Mouse (Mus musculus) mesoderm, embryonic 11.5 days (tissue): ENCODE results near the gene A630076J17Rik.

Source experiments
- DNase-seq: peaks from one replicate; pipeline ENCODE4 v3.0.0-alpha.2; 2012; ENCODE audit warnings: low read depth, low spot score

The A630076J17Rik gene

GRCm38 (mm10) chr3:107230527-107230926 lies at the start of gene A630076J17Rik:
Gene A630076J17Rik (plus strand): TSS chr3:107230614.
- DNase-seq: no peak

- DNase-seq: no peak
Observed at GRCm38 (mm10) chr3:107180860-107181259, 49.6 kb upstream of the A630076J17Rik start.

DNA sequence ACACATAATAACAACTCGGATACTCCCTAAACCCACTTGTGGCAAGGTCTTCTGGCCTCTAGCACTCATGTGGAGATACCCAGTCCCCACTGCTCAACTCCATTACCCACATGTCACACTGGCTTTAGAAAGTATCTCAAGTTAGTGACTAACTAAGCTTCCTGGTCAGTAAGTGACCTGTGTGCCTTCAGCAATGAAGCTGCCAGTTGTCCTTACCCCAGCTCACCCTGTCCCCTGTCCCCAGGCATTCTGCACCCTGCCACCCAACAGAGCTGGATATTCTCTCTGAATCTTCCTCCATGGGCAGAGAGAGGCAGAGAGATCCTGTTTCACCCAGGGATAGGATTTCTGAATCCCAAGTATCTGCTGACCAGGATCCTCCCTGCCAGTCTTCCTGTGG lies 47.7 kb upstream of the A630076J17Rik start, which contains the start of gene Kcna10:
Gene Kcna10 (plus strand): TSS at position 301 of the 400 bp plus-strand sequence.
- DNase-seq: no peak

DNA sequence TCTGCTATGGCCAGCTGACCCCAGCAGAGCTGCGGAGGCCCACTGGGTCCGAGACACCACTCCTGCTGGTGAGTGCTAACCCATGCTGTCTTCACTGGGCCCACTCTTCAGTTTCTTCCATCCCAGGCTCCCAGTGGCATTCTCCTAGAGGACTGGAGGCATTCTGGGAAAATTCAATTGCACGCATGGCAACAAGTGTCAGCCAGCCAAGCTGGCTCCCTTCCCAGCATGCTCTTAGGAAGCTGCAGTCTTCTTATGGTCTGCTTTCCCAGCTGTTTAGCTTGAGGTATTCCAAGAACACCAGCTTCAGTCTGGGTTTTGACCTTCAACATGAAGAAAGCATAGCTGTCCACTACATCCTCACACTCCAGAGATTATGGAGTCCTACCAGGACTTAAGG lies 47.2 kb upstream of the A630076J17Rik start:
- DNase-seq: no peak

- no peak for DNase-seq
Observed at GRCm38 (mm10) chr3:107185597-107185996, 44.8 kb upstream of the A630076J17Rik start.

- DNase-seq: no peak
Observed at GRCm38 (mm10) chr3:107187022-107187421, 43.4 kb upstream of the A630076J17Rik start.

DNA sequence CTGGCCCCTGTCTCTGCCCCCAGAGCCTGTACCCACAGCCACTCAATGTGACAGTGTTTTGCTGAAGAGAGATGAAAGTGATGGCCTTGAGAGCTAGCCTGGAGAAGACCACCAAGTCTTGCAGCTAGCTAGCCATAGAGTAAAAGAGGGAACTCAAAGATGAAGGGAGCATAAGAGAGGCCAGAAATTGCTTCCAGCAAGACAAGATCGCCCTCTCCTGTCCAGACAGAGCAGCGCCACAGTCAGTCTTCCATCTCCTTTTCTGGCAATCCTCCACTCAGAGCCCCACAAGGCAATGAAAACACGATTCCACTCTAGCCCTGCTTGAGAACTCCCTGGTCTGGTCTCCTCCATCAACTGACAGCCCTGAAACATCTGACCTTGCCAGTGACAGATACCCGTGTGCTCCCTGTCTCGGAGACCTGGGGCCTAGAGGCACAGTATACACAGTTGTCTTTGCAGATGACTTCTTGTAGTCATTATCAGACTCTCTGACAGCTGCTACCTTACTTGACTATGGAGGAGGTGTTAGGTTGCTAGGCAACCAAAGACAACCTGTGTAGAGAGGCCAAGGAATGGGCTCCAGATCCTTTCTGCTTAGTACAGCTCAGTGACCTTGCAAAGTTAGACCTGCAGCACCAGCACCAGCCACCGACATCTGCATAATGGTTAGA lies 42.1 kb upstream of the A630076J17Rik start:
- peak; percentile 39 for DNase-seq

DNA sequence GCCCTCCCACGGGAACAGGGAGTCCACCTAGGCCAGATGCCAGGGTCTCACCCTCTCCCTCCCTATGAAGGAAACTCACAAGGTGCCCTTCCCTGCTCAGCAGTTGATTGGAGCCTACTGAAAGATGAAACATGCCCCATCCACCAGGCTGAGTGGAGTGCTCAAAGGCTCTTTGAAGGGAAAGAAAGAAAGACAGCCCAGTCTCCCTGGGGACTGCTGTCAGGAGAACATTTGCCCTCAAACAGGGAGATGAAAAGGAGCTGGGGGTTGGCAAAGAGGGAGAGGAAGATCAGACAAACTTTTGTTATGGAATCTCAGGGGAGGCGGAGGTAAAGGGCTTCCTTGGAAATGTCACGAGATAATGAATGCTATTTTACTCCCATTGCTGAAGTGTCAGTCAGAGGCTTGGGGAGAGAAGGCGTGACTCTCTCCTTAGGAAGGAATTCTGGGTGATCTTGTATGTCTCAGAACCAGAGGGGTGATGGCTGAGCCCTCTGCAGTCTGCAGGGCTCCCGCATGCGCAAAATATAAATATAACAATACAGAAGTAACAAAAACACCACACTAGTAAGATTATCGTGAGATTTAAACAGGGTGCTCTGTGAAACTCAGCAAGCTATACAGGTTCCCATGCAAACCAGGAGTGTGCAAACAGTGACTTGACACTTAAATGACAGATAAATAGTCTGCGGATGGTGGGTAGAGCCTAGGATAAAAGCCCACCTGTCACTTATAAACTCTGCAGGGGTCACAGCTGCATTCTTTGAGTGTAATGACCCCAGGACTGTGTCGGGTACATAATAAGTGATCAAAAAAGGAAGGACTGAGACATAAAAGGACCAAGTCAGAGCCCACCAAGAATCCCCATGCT lies 28.9 kb upstream of the A630076J17Rik start:
- no peak for DNase-seq

- no peak for DNase-seq
Observed at GRCm38 (mm10) chr3:107204413-107204812, 26.0 kb upstream of the A630076J17Rik start.

DNA sequence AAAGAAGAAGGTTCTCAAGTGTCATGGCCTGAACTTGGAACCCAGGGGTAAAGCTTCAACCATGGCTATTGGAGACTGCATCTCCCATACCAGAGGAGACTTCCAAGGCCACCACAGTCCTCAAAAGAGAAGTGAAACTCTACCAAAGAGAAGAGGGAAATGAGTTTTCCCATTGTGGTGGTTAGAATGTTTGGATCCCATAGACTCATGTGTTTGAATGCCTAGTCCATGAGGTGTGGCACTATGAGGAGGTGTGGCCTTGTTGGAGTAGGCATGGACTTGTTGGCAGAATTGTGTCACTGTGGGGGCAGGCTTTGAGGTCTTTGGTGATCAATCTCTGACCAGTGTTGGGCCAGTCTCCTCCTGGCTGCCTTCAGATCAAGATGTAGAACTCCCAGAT lies 25.2 kb upstream of the A630076J17Rik start:
- DNase-seq: no peak

GRCm38 (mm10) chr3:107205994-107206393 lies 24.4 kb upstream of the A630076J17Rik start:
- peak; percentile 70 for DNase-seq

DNA sequence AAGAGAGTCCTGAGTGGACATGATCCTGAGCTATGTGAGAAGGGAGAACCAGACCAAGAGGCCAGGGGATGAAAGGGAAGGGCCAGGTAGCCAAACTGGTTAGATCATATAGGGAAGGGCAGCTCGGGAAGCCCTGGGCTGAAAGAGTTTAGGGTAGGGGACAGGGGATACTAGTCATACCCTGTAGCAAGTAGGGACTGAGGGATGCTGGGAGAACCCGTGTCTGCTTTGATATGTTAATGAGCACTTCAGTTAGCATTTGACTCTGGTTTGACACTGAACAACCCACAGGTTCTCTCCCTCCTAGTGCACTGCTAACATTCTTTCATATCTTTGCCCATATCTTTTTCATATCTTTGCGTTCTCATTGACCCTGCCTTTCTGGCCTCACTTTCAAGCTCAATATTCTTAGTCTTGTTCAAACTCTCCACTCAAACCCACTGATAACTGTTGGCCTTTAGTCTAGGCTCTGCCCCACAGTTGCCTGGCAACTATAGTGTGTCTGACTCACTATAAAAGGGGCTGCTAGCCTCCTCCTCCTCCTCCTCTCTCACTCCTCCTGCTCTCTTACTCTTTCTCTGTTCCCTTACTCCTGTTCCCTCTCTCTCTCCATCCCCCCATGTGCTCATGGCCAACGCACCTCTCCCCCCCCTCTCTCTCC lies 23.8 kb upstream of the A630076J17Rik start:
- no peak for DNase-seq

DNA sequence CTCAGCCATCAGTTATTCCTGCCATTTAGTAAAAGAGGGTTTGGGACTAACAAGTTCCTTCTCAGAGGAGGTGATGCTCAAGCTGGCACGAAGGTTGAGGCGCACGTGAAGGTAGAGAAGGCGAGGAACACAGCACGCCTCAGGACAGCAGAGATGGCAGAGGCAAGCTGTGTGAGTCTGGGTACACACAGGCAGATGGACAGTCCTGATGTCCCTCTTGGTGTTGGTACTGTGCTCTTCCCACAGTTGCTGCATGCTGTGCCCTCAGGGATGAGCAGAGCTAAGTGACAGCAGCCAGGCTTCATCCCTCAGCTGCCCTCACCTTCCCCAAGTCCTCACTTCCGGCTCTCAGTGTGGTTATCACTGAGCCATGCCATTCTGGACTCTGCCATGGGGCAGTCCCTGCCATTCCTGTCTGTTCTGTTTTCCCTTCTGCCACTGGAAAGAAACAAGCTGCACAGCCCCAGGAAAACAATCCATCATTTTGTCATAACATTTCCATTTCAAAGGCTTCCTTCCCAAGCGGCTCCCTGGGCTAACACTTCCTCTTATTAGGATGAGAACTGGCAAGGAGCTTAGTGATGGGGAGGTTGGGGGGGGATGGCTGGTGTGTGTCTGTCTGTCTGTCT lies 22.7 kb upstream of the A630076J17Rik start:
- peak; percentile 61 for DNase-seq

- no peak for DNase-seq
Observed at GRCm38 (mm10) chr3:107214606-107215005, 15.8 kb upstream of the A630076J17Rik start.

- no peak for DNase-seq
Observed at GRCm38 (mm10) chr3:107216400-107217100, 13.9 kb upstream of the A630076J17Rik start.

- no peak for DNase-seq
Observed at GRCm38 (mm10) chr3:107217101-107217480, 13.3 kb upstream of the A630076J17Rik start.

DNA sequence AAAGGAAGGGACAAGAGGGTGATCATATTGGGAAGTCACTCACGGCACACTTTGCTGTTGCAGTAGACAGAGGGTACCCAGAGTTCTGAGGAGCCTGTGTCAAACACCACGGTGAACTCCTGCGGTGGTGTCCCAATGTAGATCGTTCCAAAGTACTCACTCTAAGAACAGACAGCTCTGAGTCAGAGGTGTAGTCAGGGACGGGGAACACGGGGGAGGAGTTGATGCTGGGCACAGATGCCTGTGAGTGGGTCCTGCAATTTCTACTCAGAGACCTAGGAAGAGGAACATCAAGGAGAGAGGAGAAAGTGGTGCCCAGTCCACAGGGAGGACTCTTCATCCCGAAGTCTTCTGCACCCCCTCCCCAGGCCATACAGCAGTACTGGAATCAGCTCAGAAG lies 11.8 kb upstream of the A630076J17Rik start:
- DNase-seq: no peak

DNA sequence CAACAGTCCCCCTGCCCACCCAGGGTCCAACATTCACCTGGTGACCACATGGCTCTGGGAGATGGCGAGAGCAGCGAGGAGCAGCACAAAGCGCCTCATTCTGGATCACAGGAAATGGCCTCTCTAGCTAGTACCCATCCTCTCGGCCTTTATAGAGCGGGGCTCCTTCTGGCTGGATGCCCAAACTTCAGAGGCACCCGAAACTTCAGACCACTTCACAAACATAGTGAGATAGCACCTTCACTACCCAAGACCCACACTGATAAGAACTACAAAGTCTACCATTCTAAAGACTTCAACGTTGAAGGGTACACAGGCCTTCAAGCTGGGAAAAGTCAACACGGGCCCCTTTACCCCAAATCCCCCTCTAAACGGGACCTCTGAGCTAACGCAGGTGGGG lies 8.8 kb upstream of the A630076J17Rik start, which contains the start of gene Cym:
Gene Cym (minus strand): TSS at position 125 of the 400 bp plus-strand sequence.
- no peak for DNase-seq

DNA sequence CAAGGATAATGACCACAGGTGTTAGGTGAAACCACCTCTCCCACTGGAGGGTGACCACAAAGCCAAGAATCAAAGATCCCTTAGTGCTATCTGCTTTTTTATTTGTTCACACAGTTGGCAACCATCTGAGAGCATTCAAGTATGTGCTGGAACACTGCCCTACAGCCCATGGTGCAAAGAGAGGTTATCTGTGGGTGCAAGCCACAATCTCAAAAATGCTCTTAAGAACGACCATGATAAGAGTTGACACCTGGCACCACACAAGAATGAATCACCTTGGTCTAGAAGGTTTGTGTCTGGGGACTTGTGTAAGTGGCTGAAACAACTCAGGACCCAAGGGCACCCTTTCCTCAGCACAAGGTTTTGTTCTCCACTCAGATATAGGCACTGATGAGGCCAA lies 7.2 kb upstream of the A630076J17Rik start:
- DNase-seq: no peak

DNA sequence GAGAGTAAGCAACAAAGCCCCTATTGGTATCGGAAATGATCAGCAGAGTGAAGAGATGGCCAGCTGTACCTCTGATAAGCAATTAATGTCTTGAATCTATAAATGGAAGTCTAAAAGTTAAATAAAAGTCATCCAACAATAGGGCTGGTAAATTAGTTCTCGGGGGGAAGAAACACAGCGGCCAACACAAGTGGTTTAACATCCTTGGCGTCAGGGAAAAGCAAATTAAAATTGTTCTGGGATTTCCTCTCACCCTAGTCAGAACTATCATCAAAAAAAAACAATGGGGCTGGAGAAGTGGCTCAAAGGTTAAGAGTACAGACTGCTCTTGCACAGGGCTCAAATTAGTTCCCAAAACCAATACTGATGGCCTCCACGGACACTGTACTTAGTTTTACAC lies 4.6 kb upstream of the A630076J17Rik start:
- DNase-seq: no peak

DNA sequence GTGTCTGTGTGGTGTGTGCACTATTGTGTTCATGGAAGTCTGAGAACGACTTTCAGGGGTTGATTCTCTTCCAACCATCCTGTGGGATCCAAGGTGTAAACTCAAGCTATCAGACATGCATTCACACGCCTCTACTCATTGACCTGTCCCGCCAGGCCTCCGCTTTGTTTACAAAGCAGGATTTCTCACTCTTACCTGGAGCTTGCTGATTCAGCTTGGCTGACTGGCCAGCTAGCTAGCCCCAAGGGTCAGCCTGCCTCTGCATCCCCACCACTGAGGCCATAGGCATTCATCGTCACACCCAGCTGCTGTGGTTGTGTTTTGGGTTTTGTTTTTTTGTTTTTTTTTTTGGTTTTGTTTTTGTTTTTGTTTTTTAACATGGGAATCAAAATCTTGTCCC lies 1.2 kb upstream of the A630076J17Rik start:
- DNase-seq: no peak
